Mouse (Mus musculus) v-Abl transformed pro-B cells (cell line): Measurements from ENCODE around the gene Cd300c2.
"Not testable (repeated sequence)": the region's sequence is repeated elsewhere in the genome, so short reads cannot be mapped to it uniquely, and the experiment has no call there.

ENCODE experiments used
- in situ Hi-C, 2 experiments: fragments of 400-800 bp; cut with MboI; formaldehyde crosslinking; loops; one replicate each; pipeline ENCODE4 v1.15.1; 2025; ENCODE audit not compliant: unreplicated experiment in 2 of 2

Cd300c2 gene

GRCm38 (mm10) chr11:115001474-115002040, at the start of gene Cd300c2:
Gene Cd300c2, minus strand, starts transcription at chr11:115001880.
- in situ Hi-C loops: no loop called here

- in situ Hi-C loops: no loop called here
Observed at GRCm38 (mm10) chr11:115049282-115049895, 47.7 kb upstream of the Cd300c2 start.

- in situ Hi-C loops: no loop called here
Observed at GRCm38 (mm10) chr11:115048259-115048658, 46.6 kb upstream of the Cd300c2 start, which contains the start of gene Cd300ld3. Gene Cd300ld3, minus strand, starts transcription at chr11:115048409.

GRCm38 (mm10) chr11:115037669-115038068, 36.0 kb upstream of the Cd300c2 start, which contains the start of gene Cd300ld5:
Gene Cd300ld5, minus strand, starts transcription at chr11:115037769.
- in situ Hi-C loops: not testable (repeated sequence)

- in situ Hi-C loops: not testable (repeated sequence)
Observed at GRCm38 (mm10) chr11:115026912-115027311, 25.2 kb upstream of the Cd300c2 start, which contains the start of gene Cd300ld4. Gene Cd300ld4, minus strand, starts transcription at chr11:115027012.

- in situ Hi-C loops: not testable (repeated sequence)
Observed at GRCm38 (mm10) chr11:115016093-115016492, 14.4 kb upstream of the Cd300c2 start, which contains the start of gene Cd300ld2. Gene Cd300ld2, minus strand, starts transcription at chr11:115016193.

GRCm38 (mm10) chr11:115004070-115004469, 2.4 kb upstream of the Cd300c2 start:
- in situ Hi-C loops: no loop called here

- in situ Hi-C loops: no loop called here
Observed at GRCm38 (mm10) chr11:114989793-114990192, 11.9 kb downstream of the Cd300c2 start, which contains the start of gene Cd300ld. Gene Cd300ld, minus strand, starts transcription at chr11:114989922.

GRCm38 (mm10) chr11:114981866-114982265, 19.8 kb downstream of the Cd300c2 start:
- in situ Hi-C loops: no loop called here

- in situ Hi-C loops: no loop called here
Observed at GRCm38 (mm10) chr11:114972726-114973125, 29.0 kb downstream of the Cd300c2 start.

- in situ Hi-C loops: no loop called here
Observed at GRCm38 (mm10) chr11:114968752-114969207, 32.9 kb downstream of the Cd300c2 start, which contains the start of gene Cd300c. Gene Cd300c, minus strand, starts transcription at chr11:114969157.

- in situ Hi-C loops: no loop called here
Observed at GRCm38 (mm10) chr11:114965182-114965828, 36.4 kb downstream of the Cd300c2 start.

- in situ Hi-C loops: no loop called here
Observed at GRCm38 (mm10) chr11:114960369-114960768, 41.3 kb downstream of the Cd300c2 start.
